Mouse (Mus musculus) fibroblast of lung, adult 2 months (primary cell): ENCODE results near the gene Chek1.
A peak's percentile ranks its signal among the peaks of the same experiment; 100 is the strongest.

Experiments used
- DNase-seq: peaks from one replicate; pipeline ENCODE4 v3.0.0-alpha.2; 2011; ENCODE audit warnings: low read depth

The Chek1 gene

DNA sequence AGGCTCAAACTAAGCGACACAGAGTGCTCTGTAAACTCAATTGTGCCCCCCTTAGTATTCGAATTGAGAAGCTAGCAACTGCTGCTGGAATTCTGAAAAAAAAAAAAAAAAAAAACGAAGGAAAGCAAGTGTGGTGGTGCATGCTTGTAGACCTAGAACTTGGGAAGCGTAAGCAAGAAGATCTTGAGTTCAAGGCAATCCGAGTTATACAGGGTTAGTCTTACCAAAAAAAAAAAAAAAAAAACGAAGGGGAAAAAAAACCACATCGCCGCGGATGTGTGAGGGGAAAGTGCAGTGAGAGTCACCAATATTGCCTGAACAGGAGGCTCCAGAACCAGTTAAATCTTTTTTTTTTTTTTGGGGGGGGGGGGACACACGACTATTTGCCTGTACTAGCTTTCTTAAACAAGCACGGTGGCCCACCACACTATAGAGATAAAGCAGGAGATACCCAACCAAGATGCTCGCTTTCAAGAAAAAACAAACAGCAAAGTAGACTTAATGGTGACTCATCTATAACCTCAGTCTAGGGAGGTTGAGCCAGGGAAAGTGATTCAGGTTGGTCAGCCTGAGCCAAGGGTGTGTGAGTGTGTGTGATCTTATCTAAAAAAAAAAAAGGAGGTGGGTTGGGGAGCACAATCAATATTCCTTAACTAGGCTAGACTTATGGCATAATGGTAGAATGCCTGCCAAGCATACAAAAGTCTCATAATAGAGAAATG, at the start of gene Chek1:
Gene Chek1 (minus strand): TSS at position 32 of the 722 bp plus-strand sequence.
- peak; percentile 61 for DNase-seq

DNA sequence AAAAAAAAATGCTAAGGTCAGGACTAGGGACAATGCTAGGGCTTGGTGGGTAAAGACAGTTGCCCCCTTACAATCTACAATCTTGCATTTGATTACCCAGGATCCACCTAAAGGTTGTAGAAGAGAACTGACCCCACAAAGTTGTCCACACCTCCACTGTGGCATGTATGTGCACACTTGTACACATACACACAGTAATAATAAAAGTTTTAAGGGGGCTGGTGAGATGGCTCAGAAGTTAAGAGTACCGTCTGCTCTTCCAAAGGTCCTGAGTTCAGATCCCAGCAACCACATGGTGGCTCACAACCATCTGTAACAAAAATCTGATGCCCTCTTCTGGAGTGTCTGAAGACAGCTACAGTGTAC, 42.2 kb upstream of the Chek1 start:
- DNase-seq: no peak

DNA sequence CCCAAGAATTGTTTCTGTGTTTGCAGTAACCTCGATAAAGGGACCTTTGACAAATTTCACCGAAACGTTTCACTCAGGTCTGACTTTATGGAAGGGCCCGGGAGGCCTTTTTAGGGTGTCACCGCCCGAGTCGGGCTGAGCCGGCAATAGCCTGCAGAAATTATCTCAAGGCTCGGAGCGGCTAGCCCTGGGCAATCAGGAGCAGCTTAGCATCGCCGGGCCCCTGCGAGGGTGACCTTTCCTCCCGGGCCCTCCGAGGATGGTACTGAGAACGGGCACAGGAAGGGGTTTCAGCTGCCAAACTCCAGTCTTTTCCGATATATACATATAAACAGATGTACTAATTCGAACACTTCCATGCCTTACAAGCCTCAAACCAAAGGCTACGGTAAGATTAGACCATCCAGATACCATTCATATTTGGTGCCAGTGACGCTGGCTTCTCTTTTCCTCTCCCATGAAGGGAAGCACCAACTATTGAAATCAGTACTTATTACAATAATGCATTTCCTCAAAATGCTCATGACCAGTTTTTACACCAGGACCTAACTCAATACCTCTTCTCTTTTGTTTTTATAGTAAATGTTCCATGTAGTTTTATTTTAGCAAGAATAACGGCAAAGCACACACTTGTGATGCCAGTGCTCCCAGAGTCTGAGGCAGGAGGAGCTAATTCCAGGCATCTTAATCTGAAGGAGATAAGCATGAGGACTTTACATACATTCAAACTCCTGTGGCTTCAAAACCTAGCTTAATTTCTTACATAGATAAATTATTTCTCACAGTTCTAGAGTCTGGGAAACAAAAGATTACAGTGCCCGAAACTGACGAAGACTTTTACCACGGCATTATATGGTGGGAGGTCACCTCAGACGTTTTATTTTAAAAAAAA, 41.5 kb upstream of the Chek1 start:
- no peak for DNase-seq

DNA sequence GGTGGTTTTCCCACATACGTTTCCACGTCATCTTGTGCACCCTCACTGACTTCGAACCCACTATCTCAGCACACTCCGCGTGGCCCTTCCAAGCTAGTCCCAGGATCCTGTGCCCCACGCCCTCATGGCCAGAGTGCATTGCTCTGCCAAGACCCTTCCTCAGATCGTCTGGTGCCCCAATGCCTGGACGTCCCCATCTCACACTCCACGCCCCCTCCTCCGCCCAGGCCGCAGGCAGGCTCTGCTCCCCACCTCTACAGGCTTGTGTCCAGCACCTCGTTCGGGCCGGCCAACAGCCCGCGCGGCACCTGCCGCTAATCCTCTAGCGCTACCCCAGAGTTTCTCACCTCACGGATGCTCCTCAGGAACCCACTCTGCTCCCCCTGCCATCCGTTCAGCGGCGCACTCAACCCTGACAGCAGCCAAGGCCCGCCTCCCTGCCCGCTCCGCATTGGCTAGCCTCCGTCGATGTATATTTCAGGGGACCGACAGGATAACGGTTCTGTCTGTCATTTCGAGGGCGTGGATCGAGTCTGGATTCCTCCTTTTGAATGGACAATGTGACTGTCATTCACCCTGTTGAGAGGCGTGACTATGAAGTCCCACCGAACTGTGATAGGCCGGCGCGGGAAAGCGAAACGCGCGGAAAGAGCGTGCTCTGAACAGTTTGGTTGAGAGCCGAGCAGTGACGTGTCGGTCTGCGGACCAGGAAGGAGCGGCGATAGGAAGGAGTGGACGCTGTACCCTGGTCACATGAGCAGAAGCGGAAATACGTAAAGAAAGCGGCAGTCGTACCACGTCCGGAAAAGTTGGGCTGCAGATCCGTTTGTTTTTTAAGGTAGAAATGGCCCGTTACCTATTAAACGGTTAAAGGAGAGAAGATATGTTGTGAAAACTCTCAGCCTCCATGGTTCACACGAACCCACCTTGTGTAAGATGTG, 40.6 kb upstream of the Chek1 start, which contains the start of gene Stt3a:
Gene Stt3a (minus strand): TSS at position 477 of the 941 bp plus-strand sequence.
- peak; percentile 100 for DNase-seq

DNA sequence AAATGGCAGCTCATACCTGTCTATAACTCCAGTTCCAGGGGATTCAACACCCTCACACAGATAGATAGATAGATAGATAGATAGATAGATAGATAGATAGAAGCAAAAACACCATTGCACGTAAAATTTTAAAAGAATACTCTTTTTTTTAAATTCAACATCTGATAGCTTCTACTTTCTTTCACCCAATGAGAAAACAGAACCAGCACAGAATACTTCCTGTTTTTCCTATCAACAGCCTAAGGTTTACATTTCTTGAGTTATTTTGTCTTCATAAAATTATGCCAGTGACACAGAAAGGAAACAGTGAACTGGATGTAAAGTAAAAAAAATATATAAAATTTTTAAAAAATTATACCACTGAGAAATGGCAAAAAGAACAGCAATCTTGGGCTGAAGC, 37.5 kb upstream of the Chek1 start:
- DNase-seq: no peak

DNA sequence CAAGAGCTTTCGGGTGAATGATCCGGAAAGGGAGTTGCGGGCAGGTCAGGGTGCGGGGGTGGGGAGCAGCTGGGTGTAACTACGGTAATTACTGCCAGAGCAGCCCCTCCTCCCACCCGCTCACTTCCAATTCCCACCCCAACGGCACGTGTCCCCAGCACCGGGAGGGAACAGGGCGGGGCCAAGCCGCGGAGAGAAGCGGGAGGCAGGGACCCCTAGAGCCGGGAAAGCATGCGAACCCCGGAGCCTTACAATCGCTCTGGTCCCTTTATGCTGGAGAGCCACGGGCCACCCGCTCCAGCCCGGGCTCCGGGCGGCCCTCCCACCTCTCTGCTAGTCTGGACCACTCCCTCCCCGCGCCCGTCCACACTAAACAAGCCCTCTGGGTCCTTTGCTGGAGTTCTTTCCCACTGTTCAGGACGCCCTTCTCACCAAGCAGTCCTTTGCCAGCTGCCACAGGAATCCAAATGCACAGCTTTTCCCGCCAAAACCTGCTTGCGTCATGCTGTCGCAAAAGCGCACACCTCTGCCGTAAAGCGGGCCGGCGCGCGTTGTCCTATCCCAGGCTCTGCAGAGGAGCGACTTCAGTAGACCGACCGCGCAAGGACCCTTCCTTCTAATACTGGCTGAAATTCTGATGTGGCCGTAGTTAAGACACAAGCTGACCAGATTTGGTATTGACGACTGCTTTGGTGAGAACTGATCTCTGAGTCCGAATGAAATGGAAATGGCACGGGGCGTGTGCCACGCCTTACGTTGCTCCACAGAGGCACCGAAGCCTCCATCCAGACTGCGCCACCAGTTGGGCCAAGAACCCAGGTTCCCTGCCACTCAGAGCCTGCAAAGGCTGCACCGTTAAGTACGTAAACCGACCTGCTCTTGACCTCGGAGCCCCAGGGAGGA, 483 bp downstream of the Chek1 start:
- peak; percentile 60 for DNase-seq

DNA sequence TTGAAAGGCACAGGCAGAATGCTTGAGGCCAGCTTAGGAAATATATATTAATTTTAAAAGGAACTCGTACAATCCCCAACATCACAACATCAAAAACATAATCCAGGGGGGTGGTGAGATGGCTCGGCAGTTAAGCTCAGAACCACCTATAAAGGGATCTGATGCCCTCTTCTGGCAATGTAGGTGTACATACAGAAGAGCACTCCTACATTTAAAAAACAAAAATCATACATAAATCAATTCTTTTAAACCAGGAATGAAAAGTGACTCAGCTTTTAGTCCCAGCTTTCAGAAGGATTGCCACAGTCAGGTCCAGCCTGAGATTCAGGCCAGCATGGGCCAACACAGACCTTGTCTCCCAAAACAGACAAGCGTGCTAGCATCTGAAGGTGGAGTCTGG, 10.2 kb downstream of the Chek1 start:
- no peak for DNase-seq

DNA sequence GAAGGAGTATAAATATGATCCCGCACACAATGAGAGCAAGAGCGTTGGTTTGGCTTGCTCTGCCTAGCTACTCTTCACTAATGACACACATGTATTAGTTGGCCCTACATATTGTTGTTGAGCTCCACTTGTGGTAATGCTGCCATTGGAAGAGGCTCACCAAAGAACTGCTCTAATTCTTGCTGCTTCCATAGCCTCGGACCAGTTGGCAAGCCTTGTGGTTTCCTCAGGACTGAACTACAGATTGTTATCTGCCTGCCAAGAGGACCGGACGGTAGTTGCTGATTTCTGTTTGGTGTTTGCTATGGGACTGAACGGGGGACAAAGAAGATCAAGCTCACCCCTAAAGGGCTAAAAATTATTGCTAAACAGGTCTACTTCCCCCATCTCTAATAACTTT, 19.6 kb downstream of the Chek1 start:
- no peak for DNase-seq

DNA sequence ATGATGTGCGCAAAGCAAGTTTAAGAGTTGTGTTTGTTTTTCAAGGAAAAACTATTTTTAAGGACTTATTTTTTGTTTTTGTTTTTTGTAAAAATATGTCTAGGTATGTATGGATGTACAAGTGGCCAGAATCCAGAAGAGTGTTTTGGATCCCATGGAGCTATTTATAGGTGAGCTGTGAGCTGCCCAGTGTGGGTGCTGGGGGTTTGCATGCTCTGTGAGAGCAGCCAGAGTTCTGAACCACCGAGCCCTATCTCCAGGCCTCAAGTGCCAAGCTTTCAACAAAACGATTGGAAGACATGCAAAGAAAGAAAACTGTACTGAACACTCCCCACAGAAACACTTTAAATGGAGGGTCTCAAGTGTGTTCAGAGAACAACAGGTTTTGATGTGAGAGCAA, 20.9 kb downstream of the Chek1 start:
- no peak for DNase-seq

DNA sequence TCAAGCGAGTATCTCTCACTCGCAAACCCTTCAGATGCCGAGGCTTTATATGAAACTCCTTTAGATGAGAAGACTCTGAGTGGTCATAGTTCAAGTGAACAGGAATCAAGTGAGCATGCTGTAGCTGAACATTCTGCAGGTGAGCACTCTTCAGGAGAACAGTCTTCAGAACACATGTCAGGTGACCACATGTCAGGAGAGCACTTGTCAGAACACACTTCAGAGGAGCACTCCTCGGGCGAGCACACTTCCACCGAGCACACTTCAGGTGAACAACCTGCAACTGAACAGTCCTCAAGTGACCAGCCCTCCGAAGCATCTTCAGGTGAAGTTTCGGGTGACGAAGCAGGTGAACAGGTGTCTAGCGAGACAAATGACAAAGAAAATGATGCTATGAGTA, 32.6 kb downstream of the Chek1 start:
- no peak for DNase-seq

DNA sequence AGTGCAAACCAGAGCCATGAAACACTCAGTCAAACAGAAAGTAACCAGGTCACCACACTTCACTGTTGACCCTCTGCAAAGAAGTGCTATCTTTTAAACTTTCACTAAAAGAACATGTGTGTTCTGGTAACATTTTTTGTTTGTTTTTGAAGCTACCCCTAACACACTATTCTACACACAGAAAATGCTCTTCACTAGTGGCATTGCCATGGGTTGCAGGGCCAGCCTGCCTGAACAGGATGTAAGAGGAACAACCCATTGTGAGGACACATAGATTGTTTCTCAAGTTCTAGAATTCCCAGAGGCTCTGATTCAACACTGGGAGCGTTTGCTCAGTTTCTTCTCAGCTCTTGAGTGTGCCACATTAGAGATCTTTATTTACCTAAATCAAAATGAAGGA, 33.9 kb downstream of the Chek1 start, which contains the start of gene Acrv1:
Gene Acrv1 (plus strand): TSS at position 301 of the 400 bp plus-strand sequence.
- no peak for DNase-seq

DNA sequence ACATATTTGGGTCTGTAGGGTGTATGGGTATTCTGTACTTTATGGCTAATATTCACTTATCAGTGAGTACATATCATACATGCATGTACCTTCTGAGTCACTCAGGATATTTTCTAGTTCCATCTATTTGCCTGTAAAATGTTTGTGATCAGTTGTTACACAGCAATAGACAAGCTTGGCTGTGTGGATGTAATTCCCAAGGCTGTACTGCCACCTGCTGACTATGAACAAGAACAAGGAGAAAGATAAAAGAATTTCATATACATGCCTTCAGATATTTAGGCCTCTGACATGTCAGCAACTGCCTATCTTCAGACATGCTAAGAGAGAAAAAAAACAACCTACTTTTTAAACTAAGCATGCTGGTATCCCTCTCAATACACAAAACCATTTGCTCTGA, 39.5 kb downstream of the Chek1 start:
- no peak for DNase-seq

DNA sequence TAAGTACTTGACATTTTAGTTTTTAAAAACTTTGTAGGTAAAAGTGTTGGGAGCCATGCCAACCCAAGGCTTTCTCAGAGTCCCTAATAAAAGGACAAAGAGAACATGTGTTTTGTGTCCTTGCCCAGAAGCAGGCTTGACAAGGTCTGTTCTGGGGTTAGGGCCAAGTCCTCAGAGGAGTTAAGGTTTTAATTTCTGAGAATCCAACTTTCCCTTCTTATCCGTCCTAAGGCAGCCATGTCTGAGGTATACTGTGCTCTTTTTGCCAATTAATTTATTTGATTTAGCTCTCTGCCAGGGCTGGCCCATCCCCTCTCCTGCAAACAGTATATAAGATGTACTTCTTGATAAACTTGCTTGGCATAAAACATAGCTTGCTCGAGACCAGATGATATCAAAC, 45.4 kb downstream of the Chek1 start:
- no peak for DNase-seq
